Mouse (Mus musculus): ENCODE measurements at regions not wholly inside any gene's neighbourhood (a gene's known extent, or its start where the extent isn't known, plus 50 kb on each side); places are given as distances from the start of the nearest gene placed in this dataset. TPM values are rescaled to one million over a fixed set of nuclear protein-coding genes. Genes with fewer than 3 reads are reported as not detected.

- no peak for DNase-seq (ENCODE audit: extremely low spot score in 1 of 2, low spot score in 2 of 2)
- intact Hi-C loops (cut with DNase I), result no loop called here
Observed at GRCm38 (mm10) chr5:50130202-50130601, 71.4 kb upstream of the Adgra3 start.

DNA sequence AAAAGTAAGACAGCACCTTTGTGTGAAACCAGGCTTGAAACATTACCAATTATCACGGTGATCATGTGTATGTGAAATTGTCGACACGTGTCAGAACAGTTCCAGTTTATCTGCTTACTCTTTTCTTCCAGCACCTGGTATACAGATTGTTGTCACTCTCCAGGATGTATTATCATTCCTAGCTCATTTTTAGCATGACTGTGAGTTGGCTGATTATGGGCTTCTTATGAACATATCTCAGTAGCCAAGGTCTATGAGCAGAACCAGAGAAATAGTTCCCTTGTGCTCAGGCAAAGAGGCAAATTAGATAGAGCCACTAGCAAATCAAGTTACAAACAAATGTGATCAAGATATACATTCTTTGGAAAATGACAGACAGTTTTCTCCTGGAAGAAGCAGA, 70.2 kb upstream of the Adgra3 start:
- DNase-seq (ENCODE audit: extremely low spot score in 1 of 2, low spot score in 2 of 2), result no peak
- intact Hi-C loops (cut with DNase I), result no loop called here

DNA sequence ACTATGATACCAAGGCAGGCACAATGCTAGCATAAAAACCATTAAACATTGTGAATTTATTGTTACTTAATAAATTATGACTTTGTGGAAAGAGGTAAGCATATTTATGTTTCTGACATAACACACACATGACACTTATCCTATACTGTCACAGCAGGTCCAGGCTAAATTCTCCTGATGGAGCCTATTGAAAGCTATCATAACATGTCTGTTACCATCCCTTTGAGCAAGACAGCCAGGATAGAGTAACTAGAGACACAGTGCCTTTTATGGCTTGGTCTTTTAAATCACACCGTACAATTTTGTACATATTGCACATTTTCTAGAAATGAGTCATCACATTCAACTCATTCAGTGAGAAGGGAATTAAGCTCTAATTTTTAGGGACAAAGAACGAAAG, 67.8 kb upstream of the Adgra3 start:
- no peak for DNase-seq (ENCODE audit: extremely low spot score in 1 of 2, low spot score in 2 of 2)
- intact Hi-C loops (cut with DNase I), result no loop called here

GRCm38 (mm10) chr5:50126177-50126576, 67.4 kb upstream of the Adgra3 start:
- intact Hi-C loops (cut with DNase I), result no loop called here

DNA sequence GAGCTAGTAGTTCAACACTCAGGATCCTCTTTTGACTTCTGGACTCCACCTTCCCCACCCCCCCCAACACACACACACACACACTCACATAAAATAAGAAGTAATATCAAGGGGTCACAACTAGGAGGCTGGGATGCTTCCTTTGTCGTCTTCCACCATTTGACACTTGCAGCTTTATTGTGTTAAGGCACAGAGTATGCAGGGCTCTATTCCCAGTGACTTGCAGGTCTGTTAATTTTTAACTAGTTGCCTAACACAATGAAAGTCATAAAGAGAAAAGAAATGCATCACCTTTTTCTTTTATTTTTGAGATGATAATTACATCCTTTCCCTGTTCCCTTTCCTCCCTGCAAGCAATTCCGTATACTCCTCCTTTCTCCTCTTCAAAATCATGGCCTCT, 66.9 kb upstream of the Adgra3 start:
- intact Hi-C loops (cut with DNase I), result no loop called here
- DNase-seq (ENCODE audit: extremely low spot score in 1 of 2, low spot score in 2 of 2), result no peak

More at GRCm38 (mm10) chr5:50126177-50126576, 67.4 kb upstream of the Adgra3 start:
- no peak for DNase-seq (ENCODE audit: extremely low spot score in 1 of 2, low spot score in 2 of 2)

GRCm38 (mm10) chr5:50122829-50123241, 64.0 kb upstream of the Adgra3 start:
- DNase-seq (ENCODE audit: extremely low spot score in 1 of 2, low spot score in 2 of 2), result no peak
- intact Hi-C loops (cut with DNase I), result no loop called here

GRCm38 (mm10) chr5:50119860-50120259, 61.1 kb upstream of the Adgra3 start:
- intact Hi-C loops (cut with DNase I), result no loop called here
- no peak for DNase-seq (ENCODE audit: extremely low spot score in 1 of 2, low spot score in 2 of 2)

Small RNAs in the stretch of these regions (microRNA-seq; reads per million reads assigned to microRNA genes)
- gene Mir8117, result not detected

All from left cerebral cortex, postnatal 10 days (tissue).